Mouse (Mus musculus): Measurements from ENCODE around the gene Sfrp2. TPM values are rescaled to one million over a fixed set of nuclear protein-coding genes. Genes with fewer than 3 reads are reported as not detected.

Gene Sfrp2
- total and polyA plus RNA-seq, 3 experiments = not detected

DNA sequence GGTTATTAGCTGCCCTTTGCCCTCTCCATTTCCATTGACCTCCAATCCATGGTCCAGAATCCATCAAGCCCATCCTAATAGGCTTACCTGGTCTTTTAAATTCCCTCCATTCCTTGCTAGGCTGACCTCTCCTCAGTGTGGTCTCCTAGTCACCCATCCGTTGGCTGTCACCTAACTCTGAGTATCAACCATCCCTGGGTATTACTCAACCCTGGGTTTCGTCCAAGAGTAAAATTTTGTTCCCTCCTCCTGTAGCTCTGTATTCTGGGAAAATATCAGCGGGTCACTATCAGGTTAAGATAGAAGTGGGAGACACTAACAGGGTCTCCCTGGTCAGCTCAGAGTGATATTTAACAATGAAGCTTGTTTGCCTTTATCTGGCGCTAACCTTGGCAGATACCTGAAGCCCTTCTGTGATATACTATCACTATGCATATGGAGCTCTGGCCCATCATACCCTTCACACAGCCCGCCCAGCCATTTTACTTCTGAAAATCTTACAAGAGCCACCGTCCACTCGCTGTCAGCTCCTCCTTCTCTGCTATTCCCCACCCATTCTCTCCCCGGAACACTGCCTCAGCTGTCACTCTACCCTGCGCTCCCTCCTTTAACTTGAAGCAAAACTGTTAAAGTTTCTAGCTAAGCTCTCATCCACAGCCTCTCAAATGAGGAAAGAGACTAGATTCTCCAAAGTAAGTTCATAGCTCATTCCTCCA lies 37.3 kb upstream of the Sfrp2 start:
- TF ChIP-seq MYB (IDR thresholded peaks at IDR 0.05; ENCODE audit: low read depth, low read length) (no peak), MEF2A (IDR thresholded peaks at IDR 0.05; ENCODE audit: extremely low read depth, insufficient replicate concordance, low read depth, low read length, poor library complexity, severe bottlenecking) (no peak), UBTF (IDR thresholded peaks at IDR 0.05; ENCODE audit: borderline replicate concordance, insufficient read depth, low read depth, low read length) (no peak), MAZ (IDR thresholded peaks at IDR 0.05; ENCODE audit: low read depth, low read length) (no peak), TAL1 (IDR thresholded peaks at IDR 0.05; ENCODE audit: low read length) (no peak), POLR2AphosphoS5 (IDR thresholded peaks at IDR 0.05; ENCODE audit: borderline replicate concordance, low read depth, low read length) (no peak), USF1 (IDR thresholded peaks at IDR 0.05; ENCODE audit: low read depth, low read length) (no peak), EP300 (IDR thresholded peaks at IDR 0.05; ENCODE audit: low read depth in 1 of 2, low read length in 2 of 2) (no peak), CHD1 (IDR thresholded peaks at IDR 0.05; ENCODE audit: low read depth, low read length) (no peak)
- no peaks in the 10 kb centered on the region for H3K79me2 ChIP-seq (ENCODE audit: control insufficient read depth, insufficient read depth, low read length, poor library complexity)
- DNase-seq (ENCODE audit: low read depth, low spot score) = no peak

DNA sequence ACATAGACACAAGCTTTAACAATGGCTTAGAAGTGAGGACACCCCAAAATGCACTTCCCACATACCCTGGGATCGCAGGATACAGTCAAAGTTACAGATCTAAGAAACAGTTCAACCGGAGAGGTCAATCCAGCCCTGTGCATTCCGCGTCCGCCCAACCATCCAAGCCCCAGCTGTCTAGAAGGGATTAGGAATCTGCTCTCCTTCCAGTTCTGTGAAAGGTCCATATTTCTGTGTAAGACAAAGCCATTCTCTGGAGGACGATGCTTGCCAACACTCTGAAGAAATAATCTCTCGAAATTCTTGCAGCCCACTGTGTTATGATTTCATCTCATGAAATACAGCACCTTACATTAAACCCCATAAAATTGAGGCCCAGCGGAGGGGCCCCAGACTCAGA lies 32.1 kb upstream of the Sfrp2 start:
- Histone ChIP-seq H3K9me3 (replicated peaks; ENCODE audit: insufficient read depth, low read length) (no peaks in the 10 kb centered on the region), H3K79me2 (ENCODE audit: control insufficient read depth, insufficient read depth, low read length, poor library complexity) (no peaks in the 10 kb centered on the region), H3K27ac (ENCODE audit: control insufficient read depth, low read depth, low read length) (no peak overlapping the region), H3K9ac (ENCODE audit: control insufficient read depth, low read depth, low read length, poor library complexity, severe bottlenecking) (no peak overlapping the region), H3K4me1 (ENCODE audit: control insufficient read depth in 1 of 2, insufficient read depth in 2 of 2, low read length in 2 of 2) (no peaks in the 10 kb centered on the region), H3K27me3 (ENCODE audit: control insufficient read depth in 1 of 2, insufficient read depth in 2 of 2, low read length in 2 of 2) (no peaks in the 10 kb centered on the region), H3K36me3 (ENCODE audit: control insufficient read depth in 1 of 2, insufficient read depth in 2 of 2, low read length in 2 of 2) (no peaks in the 10 kb centered on the region), H3K4me3 (ENCODE audit: control insufficient read depth in 1 of 2, insufficient read depth in 1 of 2, low read depth in 2 of 2, low read length in 2 of 2) (no peak overlapping the region)
- TF ChIP-seq SMC3 (IDR thresholded peaks at IDR 0.05; ENCODE audit: low read depth, low read length) = no peak
- no peak for TF ChIP-seq MAZ (IDR thresholded peaks at IDR 0.05; ENCODE audit: low read depth, low read length)
- TF ChIP-seq NELFE (IDR thresholded peaks at IDR 0.05; ENCODE audit: low read depth, low read length) = no peak
- no peak for TF ChIP-seq RCOR1 (IDR thresholded peaks at IDR 0.05; ENCODE audit: low read depth, low read length)
- no peak for TF ChIP-seq JUND (IDR thresholded peaks at IDR 0.05; ENCODE audit: low read depth, low read length)
- no peak for TF ChIP-seq UBTF (IDR thresholded peaks at IDR 0.05; ENCODE audit: borderline replicate concordance, insufficient read depth, low read depth, low read length)
- no peak for TF ChIP-seq MEF2A (IDR thresholded peaks at IDR 0.05; ENCODE audit: extremely low read depth, insufficient replicate concordance, low read depth, low read length, poor library complexity, severe bottlenecking)
- TF ChIP-seq NRF1 (IDR thresholded peaks at IDR 0.05; ENCODE audit: insufficient read depth, low read depth, low read length, poor library complexity, severe bottlenecking) = no peak
- TF ChIP-seq POLR2A (IDR thresholded peaks at IDR 0.05; ENCODE audit: control insufficient read depth in 1 of 2, insufficient read depth in 1 of 2, low read depth in 1 of 2, low read length in 2 of 2, poor library complexity in 1 of 2) = no peak
- no peak for TF ChIP-seq POLR2AphosphoS2 (IDR thresholded peaks at IDR 0.05; ENCODE audit: low read length)
- TF ChIP-seq TAL1 (IDR thresholded peaks at IDR 0.05; ENCODE audit: low read length) = no peak
- no peak for TF ChIP-seq ETS1 (IDR thresholded peaks at IDR 0.05; ENCODE audit: low read depth, low read length)
- no peak for TF ChIP-seq CHD1 (IDR thresholded peaks at IDR 0.05; ENCODE audit: low read depth, low read length)
- no peak for TF ChIP-seq ELF1 (IDR thresholded peaks at IDR 0.05; ENCODE audit: low read depth, low read length)
- no peak for TF ChIP-seq TCF12 (IDR thresholded peaks at IDR 0.05; ENCODE audit: low read depth, low read length)
- no peak for DNase-seq (ENCODE audit: low read depth, low spot score)

More for the DNA sequence above, 37.3 kb upstream of the Sfrp2 start:
- H3K9me3 ChIP-seq (replicated peaks; ENCODE audit: insufficient read depth, low read length) = no peaks in the 10 kb centered on the region
- H3K4me1 ChIP-seq (ENCODE audit: control insufficient read depth in 1 of 2, insufficient read depth in 2 of 2, low read length in 2 of 2) = no peaks in the 10 kb centered on the region
- no peak overlapping the region for H3K9ac ChIP-seq (ENCODE audit: control insufficient read depth, low read depth, low read length, poor library complexity, severe bottlenecking)
- no peaks in the 10 kb centered on the region for H3K36me3 ChIP-seq (ENCODE audit: control insufficient read depth in 1 of 2, insufficient read depth in 2 of 2, low read length in 2 of 2)
- H3K27me3 ChIP-seq (ENCODE audit: control insufficient read depth in 1 of 2, insufficient read depth in 2 of 2, low read length in 2 of 2) = no peaks in the 10 kb centered on the region
- no peak overlapping the region for H3K4me3 ChIP-seq (ENCODE audit: control insufficient read depth in 1 of 2, insufficient read depth in 1 of 2, low read depth in 2 of 2, low read length in 2 of 2)
- no peak overlapping the region for H3K27ac ChIP-seq (ENCODE audit: control insufficient read depth, low read depth, low read length)
